Mouse (Mus musculus) adrenal gland, postnatal 36 days (tissue): Measurements from ENCODE around the gene Gm42420. TPM values are rescaled to one million over a fixed set of nuclear protein-coding genes. Genes with fewer than 3 reads are reported as not detected.
A peak's percentile ranks its signal among the peaks of the same experiment; 100 is the strongest.

Source experiments
- DNase-seq, 2 experiments: peaks; one replicate each; pipeline ENCODE4 v3.0.0; 2021; ENCODE audit warnings: mixed read lengths in 1 of 2
- total RNA-seq, 2 experiments: library from RNA; stranded (reverse); gene quantifications; 2 replicates each; pipeline ENCODE4 v1.2.3; 2021

Gene Gm42420
- total RNA-seq, 2 experiments from 2014 or later: 1.1 TPM; not detected in 1

DNA sequence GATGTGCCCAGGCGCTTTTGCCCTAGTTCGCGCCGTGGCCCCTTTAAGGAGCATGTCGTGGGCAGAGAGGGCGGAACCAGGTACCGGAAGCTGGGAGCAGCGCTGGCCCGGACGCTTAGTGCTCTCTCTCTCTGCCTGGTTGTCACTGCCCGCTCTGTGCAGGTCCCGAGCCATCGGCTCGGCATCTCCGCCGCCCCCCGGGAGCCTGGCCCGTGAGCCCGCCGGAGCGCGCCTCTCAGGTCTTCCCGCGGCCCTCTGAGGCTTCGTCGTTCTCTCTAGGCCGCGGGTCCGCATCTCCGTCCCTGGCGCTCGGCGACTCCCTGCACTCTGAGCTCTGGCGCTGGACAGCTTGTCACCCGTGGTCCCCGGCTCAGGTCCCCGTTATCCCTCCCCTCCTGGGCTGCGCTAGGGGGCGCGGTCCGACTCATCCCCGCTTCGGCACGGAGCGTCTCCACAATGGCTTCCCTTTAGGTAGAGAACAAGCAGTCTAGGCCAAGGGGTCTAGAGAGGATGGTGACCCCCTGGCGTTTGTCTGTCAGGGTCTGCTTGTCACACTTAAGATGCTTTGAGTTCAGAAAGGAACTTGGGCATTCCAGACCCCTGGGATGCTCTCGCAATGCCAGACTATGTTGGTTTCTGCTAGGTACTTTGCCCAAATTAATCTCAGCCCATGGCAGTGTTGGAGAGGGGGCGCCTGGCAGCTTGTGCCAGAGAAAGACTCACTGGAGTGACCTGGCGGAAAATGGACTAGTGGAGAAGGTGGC, 11.6 kb upstream of the Gm42420 start, which contains the start of gene Adck2:
Gene Adck2 (plus strand): TSS at position 83 of the 764 bp plus-strand sequence.
- DNase-seq: peak; percentile 90 to 91

GRCm38 (mm10) chr6:39574555-39574869, 11.0 kb upstream of the Gm42420 start:
- DNase-seq: peak; percentile 25 to 42

- peak in 1 of 2 experiments; percentile 20 for DNase-seq
Measured at GRCm38 (mm10) chr6:39574951-39575350, 10.6 kb upstream of the Gm42420 start.

DNA sequence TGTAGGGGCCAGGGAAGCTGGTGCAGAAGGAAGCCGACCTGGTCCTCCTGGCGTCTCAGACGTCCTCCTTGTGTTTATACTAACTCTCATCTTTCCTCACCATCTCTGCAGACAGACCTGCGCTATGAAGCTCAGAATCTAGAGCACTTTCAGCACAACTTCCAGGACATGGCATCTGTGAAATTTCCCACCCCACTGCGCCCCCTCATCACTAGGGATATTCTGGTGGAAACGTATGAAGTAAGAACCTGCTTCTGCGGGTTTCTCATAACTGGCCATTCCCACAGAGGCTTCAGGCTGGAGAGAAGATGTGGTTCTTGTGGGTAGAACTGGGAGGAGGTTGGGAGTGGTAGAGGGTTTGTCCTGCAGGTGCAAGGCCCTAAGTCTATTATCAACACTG, 6.0 kb upstream of the Gm42420 start:
- no peak for DNase-seq

- DNase-seq: no peak
Measured at GRCm38 (mm10) chr6:39580558-39580957, 5.0 kb upstream of the Gm42420 start.

GRCm38 (mm10) chr6:39581087-39581784, 4.3 kb upstream of the Gm42420 start:
- DNase-seq: no peak

- DNase-seq: no peak
Measured at GRCm38 (mm10) chr6:39591481-39591880, 5.9 kb downstream of the Gm42420 start.

DNA sequence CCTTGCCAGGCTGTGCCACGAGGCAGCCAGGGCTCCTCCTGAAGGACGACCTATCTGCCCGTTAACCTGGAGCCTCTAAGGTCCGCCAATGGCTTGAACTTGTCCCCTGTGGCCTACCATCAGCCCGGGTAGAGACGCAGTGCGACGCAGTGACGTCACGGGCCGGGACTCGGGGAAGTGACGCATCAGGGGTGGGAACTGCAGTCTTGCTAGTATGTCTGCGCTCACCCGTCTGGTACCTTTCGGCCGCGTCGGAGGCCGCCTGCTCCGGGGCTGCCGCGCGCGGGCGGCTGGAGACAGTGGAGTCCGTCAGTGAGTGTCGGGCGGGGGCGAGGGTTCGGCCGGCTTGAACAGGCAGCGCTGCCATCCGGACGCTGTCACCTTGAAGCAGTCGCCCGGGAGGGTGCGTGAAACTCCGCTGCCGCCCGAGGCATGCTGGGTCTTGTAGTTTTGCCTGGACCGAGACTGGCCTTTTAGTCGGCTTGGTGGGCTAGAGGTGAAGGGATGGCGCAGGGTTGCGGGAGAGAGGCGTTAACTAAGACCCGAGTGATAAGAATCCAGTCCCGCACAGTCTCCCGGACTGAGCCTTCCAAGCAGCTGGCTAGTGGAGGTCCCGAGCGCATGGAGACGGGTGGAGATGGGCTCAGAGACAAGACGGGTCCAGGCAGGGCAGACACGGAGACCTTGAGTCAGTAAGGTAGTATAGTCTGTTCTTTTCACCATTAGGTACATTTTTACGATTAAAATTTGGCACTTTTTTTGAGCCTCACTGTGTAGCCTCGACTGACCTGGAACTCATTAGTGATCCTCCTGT, 7.1 kb downstream of the Gm42420 start, which contains the start of gene Ndufb2:
Gene Ndufb2 (plus strand): TSS at position 174 of the 814 bp plus-strand sequence.
- peak; percentile 95 for DNase-seq

DNA sequence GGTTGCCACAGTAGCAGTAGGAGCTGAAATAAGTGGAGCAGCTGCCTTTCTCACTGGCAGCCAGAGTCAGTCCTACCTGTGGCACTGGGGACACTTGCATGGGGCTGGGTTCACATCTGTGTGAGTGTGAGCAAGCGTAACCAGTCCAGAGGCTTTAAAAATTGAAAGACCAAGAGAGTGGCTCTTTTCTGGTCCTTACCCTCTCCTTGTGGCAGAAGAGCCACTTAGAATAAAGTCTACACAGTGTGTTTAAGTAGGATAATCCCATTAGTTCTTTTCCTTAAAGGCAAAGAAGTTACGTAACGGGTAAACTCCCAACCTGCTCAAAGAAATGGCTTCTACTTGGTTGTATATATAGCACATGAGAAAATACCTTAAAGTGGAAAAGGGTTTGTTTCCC, 15.3 kb downstream of the Gm42420 start:
- no peak for DNase-seq

DNA sequence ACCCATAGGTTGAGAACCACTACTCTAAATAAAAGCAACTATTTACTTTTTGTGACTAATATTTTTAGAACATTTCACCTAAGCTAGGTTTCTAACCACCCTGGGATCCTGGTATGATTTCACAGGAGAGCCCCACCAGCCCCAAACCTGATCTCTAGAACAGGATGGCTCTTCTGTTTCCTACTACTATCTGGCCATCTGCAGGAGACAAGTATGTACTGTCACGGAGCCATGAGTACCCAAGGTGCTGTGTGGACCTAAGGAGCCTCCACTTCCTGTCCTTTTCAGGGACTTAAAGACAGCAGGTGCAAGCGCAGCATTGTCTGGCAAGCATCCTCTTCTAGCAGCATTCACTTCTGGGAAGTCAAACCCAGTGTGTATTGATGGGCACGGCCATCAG, 16.3 kb downstream of the Gm42420 start:
- DNase-seq: no peak

DNA sequence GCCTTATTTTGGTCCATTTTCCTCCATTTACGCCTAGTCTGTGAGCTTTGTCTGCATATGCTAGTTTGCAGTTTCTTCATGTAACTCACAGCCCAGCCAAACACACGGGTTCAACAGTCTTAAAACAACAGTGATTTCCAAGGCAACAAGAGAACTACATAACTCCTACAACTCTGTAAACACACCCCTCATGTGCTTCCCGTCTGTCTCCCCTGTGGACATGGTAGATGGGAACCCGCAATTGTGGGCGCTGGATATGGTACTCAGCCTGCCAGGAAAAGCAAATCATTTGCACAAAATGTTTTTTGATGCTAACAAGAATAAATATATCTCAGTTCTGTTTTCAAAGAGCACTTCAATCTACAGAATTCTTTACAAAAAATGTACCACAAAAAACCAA, 19.0 kb downstream of the Gm42420 start:
- no peak for DNase-seq

GRCm38 (mm10) chr6:39606056-39606455, 20.5 kb downstream of the Gm42420 start:
- DNase-seq: no peak

- no peak for DNase-seq
Measured at GRCm38 (mm10) chr6:39606862-39607261, 21.3 kb downstream of the Gm42420 start.

DNA sequence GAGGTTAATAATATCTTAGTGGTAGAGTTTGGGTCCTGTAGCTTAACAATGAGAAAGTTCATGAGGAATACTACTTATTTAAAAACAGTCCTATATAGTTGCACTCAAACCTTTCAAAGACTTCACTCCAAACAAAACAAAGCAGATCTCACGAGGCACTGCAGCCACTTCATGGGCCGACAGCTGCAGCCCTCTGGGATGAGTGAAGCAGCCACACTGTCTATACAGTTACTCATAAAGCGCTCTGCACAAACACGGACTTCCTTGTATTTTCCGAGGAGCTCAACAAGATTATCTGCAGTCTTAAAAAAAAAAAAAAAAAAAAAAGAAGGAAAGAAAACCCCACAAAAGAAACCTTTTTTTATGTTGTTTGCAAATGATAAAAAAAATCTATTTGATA, 21.8 kb downstream of the Gm42420 start:
- DNase-seq: no peak

- no peak for DNase-seq
Measured at GRCm38 (mm10) chr6:39610207-39610606, 24.7 kb downstream of the Gm42420 start.

- DNase-seq: no peak
Measured at GRCm38 (mm10) chr6:39611296-39611695, 25.7 kb downstream of the Gm42420 start.

Other genes starting within 250 kb of the Gm42420 start
- gene Slc37a3, start 208.1 kb upstream of the Gm42420 start, total RNA-seq: 10 to 100 TPM; 38.9 to 39.5 TPM
- under 1 TPM; 0.40 to 0.59 TPM for gene Rab19, start 204.6 kb upstream of the Gm42420 start, total RNA-seq
- gene Mkrn1, start 165.3 kb upstream of the Gm42420 start, total RNA-seq: 10 to 100 TPM; 76.0 to 89.5 TPM
- 10 to 100 TPM; 10.0 to 13.6 TPM for gene Dennd2a, start 27.9 kb upstream of the Gm42420 start, total RNA-seq
- gene Adck2, start 11.9 kb upstream of the Gm42420 start, total RNA-seq: 10 to 100 TPM; 21.4 to 26.9 TPM
- gene Ndufb2, start 6.8 kb downstream of the Gm42420 start, total RNA-seq: 100 to 1,000 TPM; 225 to 242 TPM
- 10 to 100 TPM; 40.2 to 41.4 TPM for gene Braf, start 139.7 kb downstream of the Gm42420 start, total RNA-seq
- gene Mrps33, start 225.2 kb downstream of the Gm42420 start, total RNA-seq: 10 to 100 TPM; 71.1 to 84.6 TPM